Mouse (Mus musculus) stomach, embryonic 14.5 days (tissue): ENCODE results near the gene Piwil4. TPM values are rescaled to one million over a fixed set of nuclear protein-coding genes. Genes with fewer than 3 reads are reported as not detected.
"Not testable (repeated sequence)": the region's sequence is repeated elsewhere in the genome, so short reads cannot be mapped to it uniquely, and the experiment has no call there.

ENCODE experiments used
- ATAC-seq: fragments of 200-750 bp; cut with Nextera tagmentation; 2 replicates; pipeline ENCODE4 v1.8.0; 2017; ENCODE audit warnings: low read depth, moderate TSS enrichment; ENCODE audit not compliant: insufficient number of reproducible peaks, insufficient read depth, low FRiP score
- H3K27ac ChIP-seq: fragments of 300-500 bp; sonication (generic); 2 replicates; pipeline ENCODE4 v1.5.1; 2014; ENCODE audit warnings: mild to moderate bottlenecking, low read length, moderate library complexity, mixed read lengths
- H3K27me3 ChIP-seq: fragments of 300-500 bp; sonication (generic); 2 replicates; pipeline ENCODE4 v1.6.1; 2014; ENCODE audit warnings: low read length, control low read depth, mixed read lengths; ENCODE audit not compliant: control insufficient read depth, insufficient read depth
- H3K36me3 ChIP-seq: fragments of 300-500 bp; sonication (generic); 2 replicates; pipeline ENCODE4 v1.6.1; 2014; ENCODE audit warnings: mild to moderate bottlenecking, control low read depth, low read length, moderate library complexity, mixed read lengths; ENCODE audit not compliant: control insufficient read depth, insufficient read depth
- H3K4me1 ChIP-seq: fragments of 300-500 bp; sonication (generic); 2 replicates; pipeline ENCODE4 v1.6.1; 2014; ENCODE audit warnings: low read length, control low read depth, mixed read lengths; ENCODE audit not compliant: control insufficient read depth, insufficient read depth
- H3K4me2 ChIP-seq: fragments of 300-500 bp; sonication (generic); replicated peaks from 2 replicates; pipeline ENCODE4 v1.6.1; 2014; ENCODE audit warnings: low read depth, low read length, control low read depth
- H3K4me3 ChIP-seq: fragments of 300-500 bp; sonication (generic); 2 replicates; pipeline ENCODE4 v1.5.1; 2014; ENCODE audit warnings: low read depth, low read length, control low read depth
- H3K9ac ChIP-seq: fragments of 300-500 bp; sonication (generic); replicated peaks from 2 replicates; pipeline ENCODE4 v1.6.1; 2014; ENCODE audit warnings: low read depth, mild to moderate bottlenecking, control low read depth, low read length, moderate library complexity, mixed read lengths
- H3K9me3 ChIP-seq: fragments of 300-500 bp; sonication (generic); 2 replicates; pipeline ENCODE4 v1.6.1; 2016; ENCODE audit warnings: low read depth, low read length, control low read depth; ENCODE audit not compliant: control insufficient read depth
- WGBS: fragments of 180-500 bp; shearing (Covaris S2); extraction: QIAGEN DNeasy Blood & Tissue Kit; methylation state at CpG from one replicate; pipeline ENCODE4 v1.1.7; 2014; 5-methylcytosine and 5-hydroxymethylcytosine counted together
- polyA plus RNA-seq: library from polyadenylated mRNA; unstranded; fragments of >200 nt; fragmentation: Nextera tagmentation; extraction: Ambion mirVana; gene quantifications from 2 replicates; pipeline ENCODE4 v1.2.1, GENCODE M21; 2014

Piwil4 gene
- polyA plus RNA-seq, 1 experiment from 2014 or later: 0.12 TPM

- H3K27ac ChIP-seq: no peak overlapping the region
- no peak overlapping the region for H3K4me2 ChIP-seq
- no peaks in the 10 kb centered on the region; the same call in 1 of the 2 replicates for H3K4me1 ChIP-seq
- no peak overlapping the region for H3K4me3 ChIP-seq
- 0 out of 2 replicates have a peak, but pooled peaks have one; percentile 49 for ATAC-seq
- H3K27me3 ChIP-seq: no peaks in the 10 kb centered on the region
- H3K9me3 ChIP-seq: no peaks in the 10 kb centered on the region
- H3K36me3 ChIP-seq: no peaks in the 10 kb centered on the region
- H3K9ac ChIP-seq: no peak overlapping the region
Observed at GRCm38 (mm10) chr9:14718332-14718691, 22.2 kb downstream of the Piwil4 start.

- H3K27me3 ChIP-seq: no peaks in the 10 kb centered on the region
- H3K4me1 ChIP-seq: no peaks in the 10 kb centered on the region; the same call in 1 of the 2 replicates
- no peaks in the 10 kb centered on the region for H3K9me3 ChIP-seq
- no peak overlapping the region for H3K4me3 ChIP-seq
- no peak overlapping the region for H3K9ac ChIP-seq
- H3K36me3 ChIP-seq: no peaks in the 10 kb centered on the region
- H3K4me2 ChIP-seq: no peak overlapping the region
- 46% methylated on average over 14 of the region's 14 CpGs for WGBS
- 0 out of 2 replicates have a peak, but pooled peaks have one; percentile 23 for ATAC-seq
- no peak overlapping the region for H3K27ac ChIP-seq
Observed at GRCm38 (mm10) chr9:14717689-14718331, 22.7 kb downstream of the Piwil4 start.

- H3K36me3 ChIP-seq: no peaks in the 10 kb centered on the region
- H3K4me3 ChIP-seq: no peak overlapping the region
- no peak overlapping the region for H3K27ac ChIP-seq
- H3K4me2 ChIP-seq: no peak overlapping the region
- H3K4me1 ChIP-seq: no peaks in the 10 kb centered on the region; the same call in 1 of the 2 replicates
- no peaks in the 10 kb centered on the region for H3K27me3 ChIP-seq
- no peak for ATAC-seq
- no peaks in the 10 kb centered on the region for H3K9me3 ChIP-seq
- 88% methylated on average over 14 of the region's 15 CpGs for WGBS
- no peak overlapping the region for H3K9ac ChIP-seq
Observed at GRCm38 (mm10) chr9:14715258-14715657, 25.3 kb downstream of the Piwil4 start.

GRCm38 (mm10) chr9:14710910-14711309 is 29.6 kb downstream of the Piwil4 start:
- Histone ChIP-seq H3K4me3 (no peak overlapping the region), H3K27me3 (no peaks in the 10 kb centered on the region), H3K27ac (no peak overlapping the region), H3K9ac (no peak overlapping the region), H3K9me3 (no peaks in the 10 kb centered on the region), H3K4me2 (no peak overlapping the region), H3K4me1 (0 out of 2 replicates have a peak, but pooled peaks cover under 1% of the 10 kb centered on the region), H3K36me3 (no peaks in the 10 kb centered on the region)
- 89% methylated on average over 3 of the region's 3 CpGs for WGBS
- no peak for ATAC-seq

- no peak for ATAC-seq
- 63% methylated on average over 13 of the region's 13 CpGs for whole genome bisulfite sequencing
- Histone ChIP-seq H3K27me3 (no peaks in the 10 kb centered on the region), H3K4me1 (0 out of 2 replicates have a peak, but pooled peaks cover 2% of the 10 kb centered on the region), H3K36me3 (no peaks in the 10 kb centered on the region), H3K4me3 (no peak overlapping the region), H3K4me2 (no peak overlapping the region), H3K9ac (no peak overlapping the region), H3K27ac (no peak overlapping the region), H3K9me3 (no peaks in the 10 kb centered on the region)
Observed at GRCm38 (mm10) chr9:14705321-14706162, 35.0 kb downstream of the Piwil4 start.

- not testable (repeated sequence) for H3K4me3 ChIP-seq, H3K9ac ChIP-seq, H3K27ac ChIP-seq, H3K9me3 ChIP-seq, H3K36me3 ChIP-seq, H3K4me2 ChIP-seq, H3K4me1 ChIP-seq, ATAC-seq, H3K27me3 ChIP-seq
- 90% methylated on average over 1 of the region's 1 CpGs for WGBS
Observed at GRCm38 (mm10) chr9:14700795-14701194, 39.7 kb downstream of the Piwil4 start.

GRCm38 (mm10) chr9:14699288-14699640 is 41.3 kb downstream of the Piwil4 start:
- H3K36me3 ChIP-seq: no peaks in the 10 kb centered on the region
- no peak overlapping the region for H3K9ac ChIP-seq
- H3K4me3 ChIP-seq: no peak overlapping the region
- H3K9me3 ChIP-seq: no peaks in the 10 kb centered on the region
- no peak overlapping the region for H3K4me2 ChIP-seq
- H3K27ac ChIP-seq: no peak overlapping the region
- no peaks in the 10 kb centered on the region for H3K4me1 ChIP-seq
- peak; percentile 26; the same call in 1 of the 2 replicates for ATAC-seq
- 37% methylated on average over 7 of the region's 7 CpGs for WGBS
- no peaks in the 10 kb centered on the region for H3K27me3 ChIP-seq

- Histone ChIP-seq H3K4me1 (no peaks in the 10 kb centered on the region), H3K9ac (no peak overlapping the region), H3K4me3 (no peak overlapping the region), H3K4me2 (no peak overlapping the region), H3K9me3 (no peaks in the 10 kb centered on the region), H3K36me3 (no peaks in the 10 kb centered on the region), H3K27me3 (no peaks in the 10 kb centered on the region), H3K27ac (no peak overlapping the region)
- WGBS: 54% methylated on average over 12 of the region's 12 CpGs
- peak; percentile 85 for ATAC-seq
Observed at GRCm38 (mm10) chr9:14698582-14699287, 41.8 kb downstream of the Piwil4 start.
